Mouse (Mus musculus): ENCODE measurements around the gene Pde11a.

Pde11a gene

GRCm38 (mm10) chr2:76338215-76339156, at the start of gene Pde11a:
Gene Pde11a, minus strand, starts transcription at chr2:76338774.
- DNase-seq (ENCODE audit: low spot score in 2 of 2): no peak

- no peak for DNase-seq (ENCODE audit: low spot score in 2 of 2)
Observed at GRCm38 (mm10) chr2:76386531-76386930, 48.0 kb upstream of the Pde11a start.

- no peak for DNase-seq (ENCODE audit: low spot score in 2 of 2)
Observed at GRCm38 (mm10) chr2:76378646-76379045, 40.1 kb upstream of the Pde11a start.

GRCm38 (mm10) chr2:76374544-76375206, 36.1 kb upstream of the Pde11a start:
- no peak for DNase-seq (ENCODE audit: low spot score in 2 of 2)

GRCm38 (mm10) chr2:76372244-76372643, 33.7 kb upstream of the Pde11a start:
- no peak for DNase-seq (ENCODE audit: low spot score in 2 of 2)

- no peak for DNase-seq (ENCODE audit: low spot score in 2 of 2)
Observed at GRCm38 (mm10) chr2:76370656-76370922, 32.0 kb upstream of the Pde11a start.

- DNase-seq (ENCODE audit: low spot score in 2 of 2): peak; percentile 79 to 85
Observed at GRCm38 (mm10) chr2:76369821-76370655, 31.5 kb upstream of the Pde11a start, which contains the start of gene Rbm45. Gene Rbm45, plus strand, starts transcription at chr2:76369984.

- no peak for DNase-seq (ENCODE audit: low spot score in 2 of 2)
Observed at GRCm38 (mm10) chr2:76368861-76369660, 30.5 kb upstream of the Pde11a start.

GRCm38 (mm10) chr2:76367188-76367922, 28.8 kb upstream of the Pde11a start:
- peak; percentile 69 to 75 for DNase-seq (ENCODE audit: low spot score in 2 of 2)

- DNase-seq (ENCODE audit: low spot score in 2 of 2): no peak
Observed at GRCm38 (mm10) chr2:76365811-76366210, 27.2 kb upstream of the Pde11a start.

GRCm38 (mm10) chr2:76362111-76362510, 23.5 kb upstream of the Pde11a start:
- DNase-seq (ENCODE audit: low spot score in 2 of 2): no peak

- DNase-seq (ENCODE audit: low spot score in 2 of 2): no peak
Observed at GRCm38 (mm10) chr2:76360226-76360625, 21.7 kb upstream of the Pde11a start, which contains the start of gene Cyct. Gene Cyct, minus strand, starts transcription at chr2:76360450.

GRCm38 (mm10) chr2:76347839-76348238, 9.3 kb upstream of the Pde11a start:
- no peak for DNase-seq (ENCODE audit: low spot score in 2 of 2)

GRCm38 (mm10) chr2:76342146-76342545, 3.6 kb upstream of the Pde11a start:
- DNase-seq (ENCODE audit: low spot score in 2 of 2): no peak

- no peak for DNase-seq (ENCODE audit: low spot score in 2 of 2)
Observed at GRCm38 (mm10) chr2:76334596-76334995, 4.0 kb downstream of the Pde11a start.

GRCm38 (mm10) chr2:76332161-76332805, 6.3 kb downstream of the Pde11a start:
- DNase-seq (ENCODE audit: low spot score in 2 of 2): no peak

GRCm38 (mm10) chr2:76330081-76330480, 8.5 kb downstream of the Pde11a start:
- no peak for DNase-seq (ENCODE audit: low spot score in 2 of 2)

- no peak for DNase-seq (ENCODE audit: low spot score in 2 of 2)
Observed at GRCm38 (mm10) chr2:76326161-76326560, 12.4 kb downstream of the Pde11a start.

GRCm38 (mm10) chr2:76324463-76324862, 14.1 kb downstream of the Pde11a start:
- DNase-seq (ENCODE audit: low spot score in 2 of 2): no peak
